Mouse (Mus musculus) spleen, postnatal 14 days (tissue): ENCODE results near the gene Gde1.
A peak's percentile ranks its signal among the peaks of the same experiment; 100 is the strongest.

ENCODE experiments used
- DNase-seq, 2 experiments: peaks; one replicate each; pipeline ENCODE4 v3.0.0; 2021 to 2022; ENCODE audit warnings: low spot score in 2 of 2

Gene Gde1

GRCm38 (mm10) chr7:118706488-118706887, 910 bp upstream of the Gde1 start:
- no peak for DNase-seq

GRCm38 (mm10) chr7:118706051-118706450, 473 bp upstream of the Gde1 start:
- DNase-seq, result no peak

DNA sequence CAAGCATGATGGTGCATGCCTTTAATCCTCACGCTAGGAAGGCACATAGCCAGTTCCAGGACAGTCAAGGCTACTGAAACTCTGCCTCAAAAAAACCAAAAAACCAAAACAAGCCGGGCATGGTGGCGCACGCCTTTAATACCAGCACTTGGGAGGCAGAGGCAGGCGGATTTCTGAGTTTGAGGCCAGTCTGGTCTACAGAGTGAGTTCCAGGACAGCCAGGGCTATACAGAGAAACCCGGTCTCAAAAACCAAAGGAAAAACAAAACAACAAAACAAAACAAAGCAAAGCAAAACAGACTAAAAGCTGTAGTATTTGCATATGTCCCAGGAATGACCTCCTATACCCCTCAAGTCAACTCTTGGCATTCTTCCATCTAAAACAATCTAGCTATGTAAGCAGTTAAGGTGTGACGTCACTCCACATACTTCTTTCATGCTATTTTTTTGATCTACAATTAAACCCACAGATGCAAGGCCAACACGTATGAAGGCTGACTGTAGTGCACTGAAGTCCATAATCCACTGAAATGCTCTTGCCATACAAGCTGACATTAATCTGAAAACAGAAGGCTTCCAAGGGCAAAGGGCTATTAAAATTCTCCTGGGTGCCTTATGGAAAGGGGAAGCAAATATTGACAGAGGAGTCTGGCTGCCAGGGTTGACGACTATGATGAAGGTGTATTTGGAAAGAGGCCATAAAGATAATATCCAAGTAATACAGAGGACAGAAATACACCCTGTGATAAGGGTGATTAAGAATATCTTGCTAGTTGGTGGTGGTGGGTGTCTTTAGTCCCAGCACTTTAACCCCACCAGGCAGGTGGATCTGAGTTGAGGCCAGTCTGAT, 1.4 kb downstream of the Gde1 start:
- DNase-seq, result no peak

DNA sequence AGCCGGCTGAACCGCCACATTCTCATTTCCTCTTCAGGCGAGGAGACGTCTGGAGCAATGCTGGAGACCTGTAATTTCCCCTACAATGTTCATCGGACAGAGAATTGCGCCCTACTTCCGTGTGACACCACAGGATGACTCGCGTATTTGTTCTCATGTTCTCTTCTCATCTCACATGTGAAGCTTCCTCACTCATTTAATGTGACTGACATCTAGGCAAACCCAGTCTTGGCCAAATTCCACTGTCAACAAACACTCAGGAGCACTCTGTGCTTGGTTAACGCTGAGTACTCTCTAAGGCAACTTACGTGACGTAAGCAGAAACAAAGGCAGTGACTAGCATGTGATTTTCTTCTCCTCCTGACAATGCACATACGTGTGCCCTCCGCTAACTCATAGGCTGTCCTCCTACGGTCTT, 2.4 kb downstream of the Gde1 start:
- no peak for DNase-seq

DNA sequence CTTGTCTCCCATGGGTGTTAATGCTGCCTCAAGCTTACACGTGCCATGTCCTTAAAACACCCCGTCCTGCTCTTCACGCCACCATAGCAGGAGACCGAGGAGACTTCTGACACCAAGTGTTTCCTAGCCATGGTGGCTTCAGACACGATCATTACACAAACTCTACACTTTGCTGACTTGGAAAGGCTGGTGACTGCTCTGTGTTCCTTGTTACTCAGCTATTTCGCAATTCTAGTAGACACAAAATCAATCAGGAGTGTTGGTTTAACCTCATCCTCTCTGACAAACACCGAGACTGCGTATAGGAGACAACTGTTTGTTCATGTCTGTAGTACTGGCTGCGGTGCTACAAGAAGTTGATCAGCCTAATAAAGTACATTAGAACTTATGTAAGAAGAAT, 6.7 kb downstream of the Gde1 start:
- DNase-seq, result no peak

DNA sequence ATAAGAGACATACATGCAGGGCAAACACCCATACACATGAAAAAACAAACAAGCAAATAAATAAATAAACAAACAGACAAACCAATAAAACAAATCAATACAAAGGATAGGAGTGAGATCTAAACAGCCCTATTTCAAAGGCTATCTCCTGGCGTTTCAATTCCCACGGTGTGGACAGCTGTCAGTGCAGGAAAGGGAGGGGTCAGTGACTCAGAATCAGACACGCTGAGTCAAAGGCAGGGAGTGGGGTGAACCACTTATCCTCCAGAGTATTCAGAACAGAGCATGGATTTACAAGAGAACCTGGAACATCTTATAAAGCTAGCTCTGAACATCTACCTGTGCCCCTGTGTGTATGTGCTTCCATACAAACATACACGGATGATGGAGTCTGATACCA, 8.4 kb downstream of the Gde1 start:
- no peak for DNase-seq

GRCm38 (mm10) chr7:118696146-118696545, 9.4 kb downstream of the Gde1 start:
- DNase-seq, result no peak

GRCm38 (mm10) chr7:118691287-118691686, 14.3 kb downstream of the Gde1 start:
- DNase-seq, result no peak

- no peak for DNase-seq
Measured at GRCm38 (mm10) chr7:118689088-118689487, 16.5 kb downstream of the Gde1 start.

DNA sequence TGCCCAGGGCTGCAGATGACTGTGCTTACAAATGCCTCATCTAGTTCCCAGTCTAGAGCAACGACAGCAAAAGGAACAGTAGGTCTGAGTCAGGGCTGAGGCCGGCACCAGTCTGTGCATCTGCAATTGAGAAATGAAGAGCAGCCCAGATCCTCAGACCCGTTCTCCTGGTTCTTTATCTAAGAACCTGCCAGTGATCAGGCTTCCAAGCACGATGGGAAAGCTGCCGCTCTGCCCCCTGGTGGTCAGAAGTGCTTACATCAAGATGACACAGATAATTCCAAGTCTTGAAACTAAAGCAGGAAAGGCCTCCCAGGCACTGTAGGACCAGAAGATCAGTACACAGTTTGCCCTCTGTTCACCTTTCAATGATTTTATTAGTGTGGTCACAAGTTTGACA, 17.4 kb downstream of the Gde1 start:
- peak; percentile 22 to 46 for DNase-seq

DNA sequence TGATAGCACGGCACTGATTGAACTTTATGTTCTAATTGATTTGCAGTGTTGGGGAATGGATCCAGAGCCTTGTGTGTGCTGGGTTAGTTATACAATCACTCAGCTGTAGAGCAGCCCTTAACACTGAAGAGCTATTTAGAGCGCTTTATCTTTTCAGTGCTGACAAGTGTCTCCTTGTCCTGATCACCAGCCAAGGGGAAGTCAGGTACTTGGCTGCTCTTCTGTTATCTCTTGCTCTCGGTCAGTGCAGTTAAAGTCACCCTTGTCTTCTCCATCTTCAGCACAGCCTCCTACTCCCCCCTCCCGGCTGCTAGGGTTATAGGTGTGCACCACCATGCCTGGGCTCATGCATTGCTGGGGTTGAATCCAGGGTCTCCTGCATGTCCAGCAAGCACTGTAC, 28.8 kb downstream of the Gde1 start:
- DNase-seq, result no peak

GRCm38 (mm10) chr7:118670142-118670541, 35.4 kb downstream of the Gde1 start:
- DNase-seq, result no peak

DNA sequence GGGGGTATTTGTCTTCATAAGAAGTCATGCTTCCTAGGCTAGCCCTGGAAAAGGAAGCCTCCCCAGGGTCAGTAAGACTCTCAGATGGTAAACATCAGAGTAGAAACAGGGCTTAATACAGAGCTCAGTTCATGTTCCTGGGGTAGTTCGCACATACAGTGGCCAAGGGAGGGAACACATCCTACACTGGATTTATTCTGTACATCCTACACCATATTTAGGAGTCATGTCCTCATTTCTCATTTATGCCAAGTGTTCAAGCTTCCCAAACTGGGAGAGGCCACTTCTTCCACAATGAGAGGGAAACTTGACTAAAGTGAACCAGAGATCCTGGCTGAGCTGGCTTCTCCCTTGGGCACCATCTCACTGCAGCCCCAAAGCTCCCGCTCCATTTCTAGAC, 37.8 kb downstream of the Gde1 start:
- no peak for DNase-seq

GRCm38 (mm10) chr7:118656730-118657129, 48.8 kb downstream of the Gde1 start:
- DNase-seq, result no peak

- no peak for DNase-seq
Measured at GRCm38 (mm10) chr7:118652572-118653295, 52.8 kb downstream of the Gde1 start.

GRCm38 (mm10) chr7:118650891-118651290, 54.7 kb downstream of the Gde1 start:
- DNase-seq, result no peak

DNA sequence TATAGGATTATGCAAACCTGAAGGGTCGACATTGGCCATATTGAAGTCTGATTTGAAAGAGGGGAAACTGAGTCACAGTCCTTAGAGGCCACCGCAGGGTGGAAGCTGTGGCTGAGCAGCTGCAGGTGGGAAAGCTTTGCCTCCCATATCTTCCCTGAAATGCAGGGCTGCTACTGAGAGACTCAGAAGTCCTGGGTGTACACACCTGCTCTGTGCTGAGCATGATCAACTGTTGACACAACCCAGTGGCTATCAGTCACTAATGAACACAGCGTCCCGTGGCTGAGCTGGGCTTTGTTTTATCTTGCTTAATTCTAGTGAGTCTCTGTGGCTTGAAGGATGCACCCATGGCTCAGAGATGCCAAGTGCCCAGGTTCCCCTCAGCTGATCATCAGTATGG, 55.5 kb downstream of the Gde1 start:
- no peak for DNase-seq

GRCm38 (mm10) chr7:118649328-118649727, 56.2 kb downstream of the Gde1 start:
- DNase-seq, result no peak

GRCm38 (mm10) chr7:118646237-118646636, 59.3 kb downstream of the Gde1 start:
- no peak for DNase-seq
